9 mouse cellular contexts compared by ENCODE assay signal in the genomic region with DNA sequence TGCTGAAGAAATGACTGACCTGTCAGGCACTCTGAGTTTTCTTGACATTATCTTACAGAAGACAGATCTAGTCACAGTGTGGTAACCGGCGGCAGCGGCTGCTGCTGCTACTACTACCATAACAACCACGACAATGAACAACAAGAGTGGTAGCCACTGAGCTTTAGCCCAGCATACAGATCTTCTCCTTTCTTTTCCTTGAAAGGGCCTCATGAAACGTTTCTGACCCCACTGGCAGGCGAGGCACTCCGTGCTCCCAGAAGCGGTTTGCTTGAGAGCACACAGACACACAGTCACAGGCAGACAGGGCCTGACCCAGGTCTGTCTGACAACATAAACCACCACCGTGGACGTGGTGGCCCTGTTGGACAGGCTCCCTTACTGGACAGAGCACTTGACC. TPM values are rescaled to one million over a fixed set of nuclear protein-coding genes. Genes with fewer than 3 reads are reported as not detected.
A peak's percentile ranks its signal among the peaks of the same experiment; 100 is the strongest.
DNase-seq lines count a peak whose midpoint lies in the region; ATAC-seq lines count a peak whose summit lies in the region.
"Had no signal": no experiment of that assay in that cellular context is flagged by ENCODE, and none has a peak within 500 bp of the region (broad histone marks: within the 10 kb centered on the region; RNA-seq: fewer than 3 reads in every experiment).

No protein-coding gene starts in this region.

- H3K9ac ChIP-seq in intestine, embryonic 16.5 days (ENCODE audit: low read depth, low read length) = peak overlapping the region; percentile 41
- no peak overlapping the region for H3K9ac ChIP-seq in intestine, embryonic 15.5 days

- peak; percentile 26 for DNase-seq in Muller cell, postnatal 12 days (ENCODE audit: inconsistent ontology term)
- DNase-seq in hindbrain, embryonic 10.5 days (ENCODE audit: low spot score) = peak; percentile 29
- peak; percentile 47 for DNase-seq in naive thymus-derived CD4-positive, alpha-beta T cell, adult 2 months (ENCODE audit: low read depth)
- DNase-seq in layer of hippocampus, adult 9-10 months (ENCODE audit: low spot score) = no peak
- DNase-seq in urinary bladder, postnatal 25 days (ENCODE audit: low spot score) = no peak

- no peaks in the 10 kb centered on the region for H3K9me3 ChIP-seq in intestine, embryonic 16.5 days (ENCODE audit: control insufficient read depth, low read length)
- no peaks in the 10 kb centered on the region for H3K9me3 ChIP-seq in intestine, embryonic 15.5 days
- no peaks in the 10 kb centered on the region for H3K9me3 ChIP-seq in hindbrain, embryonic 10.5 days

- H3K4me3 ChIP-seq in intestine, embryonic 16.5 days (ENCODE audit: low read length) = no peak overlapping the region
- no peak overlapping the region for H3K4me3 ChIP-seq in intestine, embryonic 15.5 days (replicated peaks)
- no peak overlapping the region for H3K4me3 ChIP-seq in hindbrain, embryonic 10.5 days

- no peak for ATAC-seq in intestine, embryonic 16.5 days
- no peak for ATAC-seq in intestine, embryonic 15.5 days
- no peak for ATAC-seq in inflammation-experienced regulatory T-cells, adult 6 months

- H3K27ac ChIP-seq in intestine, embryonic 16.5 days (ENCODE audit: low read length) = no peak overlapping the region
- no peak overlapping the region for H3K27ac ChIP-seq in intestine, embryonic 15.5 days
- peak overlapping the region; percentile 82 for H3K27ac ChIP-seq in hindbrain, embryonic 10.5 days

- H3K27me3 ChIP-seq in intestine, embryonic 16.5 days (replicated peaks; ENCODE audit: control insufficient read depth, insufficient read depth, low read length) = no peaks in the 10 kb centered on the region
- no peaks in the 10 kb centered on the region for H3K27me3 ChIP-seq in intestine, embryonic 15.5 days (replicated peaks)
- no peaks in the 10 kb centered on the region for H3K27me3 ChIP-seq in hindbrain, embryonic 10.5 days (ENCODE audit: insufficient read depth, poor library complexity, severe bottlenecking)

- peaks cover 31% of the 10 kb centered on the region for H3K4me1 ChIP-seq in intestine, embryonic 16.5 days (ENCODE audit: control insufficient read depth, insufficient read depth, low read length)
- peaks cover 32% of the 10 kb centered on the region for H3K4me1 ChIP-seq in intestine, embryonic 15.5 days (replicated peaks)
- peaks cover 71% of the 10 kb centered on the region for H3K4me1 ChIP-seq in hindbrain, embryonic 10.5 days (replicated peaks)

- H3K4me2 ChIP-seq in intestine, embryonic 16.5 days (ENCODE audit: low read depth, low read length) = no peak overlapping the region
- no peak overlapping the region for H3K4me2 ChIP-seq in intestine, embryonic 15.5 days (replicated peaks)

- H3K36me3 ChIP-seq in intestine, embryonic 16.5 days (ENCODE audit: control insufficient read depth, insufficient read depth, low read length) = no peaks in the 10 kb centered on the region
- H3K36me3 ChIP-seq in intestine, embryonic 15.5 days = no peaks in the 10 kb centered on the region
- no peaks in the 10 kb centered on the region for H3K36me3 ChIP-seq in hindbrain, embryonic 10.5 days

- 59% methylated on average over 10 of the region's 10 CpGs for WGBS in intestine, embryonic 16.5 days
- 54% methylated on average over 10 of the region's 10 CpGs for WGBS in intestine, embryonic 15.5 days
- WGBS in hindbrain, embryonic 10.5 days = 39% methylated on average over 10 of the region's 10 CpGs

RNA-seq across cellular contexts. Expression of gene Map3k14, which starts 3.7 kb away (rescaled TPM):
- 3.1 TPM in 2 replicates for polyA plus RNA-seq in intestine, embryonic 16.5 days (2015; fragmentation: Nextera tagmentation; extraction: Ambion mirVana)
- polyA plus RNA-seq in intestine, embryonic 15.5 days (2015; fragmentation: Nextera tagmentation; extraction: Ambion mirVana) = 2.9 and 3.6 TPM in 2 replicates
- polyA plus RNA-seq in hindbrain, embryonic 10.5 days (2016; fragmentation: Nextera tagmentation; extraction: Ambion mirVana) = 3.9 and 4.2 TPM in 2 replicates
- 10 to 100 TPM; 19.9 to 41.4 (median 31.4) TPM for polyA plus RNA-seq in inflammation-experienced regulatory T-cells, adult 6 months (2017; shearing (Covaris generic))

RNA-seq across cellular contexts. Expression of gene Spata32, which starts 45.3 kb away (rescaled TPM):
- not detected in 2 replicates for polyA plus RNA-seq in intestine, embryonic 16.5 days (2015; fragmentation: Nextera tagmentation; extraction: Ambion mirVana)
- polyA plus RNA-seq in intestine, embryonic 15.5 days (2015; fragmentation: Nextera tagmentation; extraction: Ambion mirVana) = not detected in 2 replicates
- not detected in 2 replicates for polyA plus RNA-seq in hindbrain, embryonic 10.5 days (2016; fragmentation: Nextera tagmentation; extraction: Ambion mirVana)
- not detected for polyA plus RNA-seq in inflammation-experienced regulatory T-cells, adult 6 months (2017; shearing (Covaris generic))
- polyA plus RNA-seq: liver, embryonic 16.5 days had no signal

RNA-seq across cellular contexts. Expression of gene 1700023F06Rik, which starts 55.2 kb away (rescaled TPM):
- polyA plus RNA-seq in intestine, embryonic 16.5 days (2015; fragmentation: Nextera tagmentation; extraction: Ambion mirVana) = 0.57 and 0.83 TPM in 2 replicates
- polyA plus RNA-seq in intestine, embryonic 15.5 days (2015; fragmentation: Nextera tagmentation; extraction: Ambion mirVana) = 0.73 and 1.0 TPM in 2 replicates
- polyA plus RNA-seq in hindbrain, embryonic 10.5 days (2016; fragmentation: Nextera tagmentation; extraction: Ambion mirVana) = 0.24 and 0.27 TPM in 2 replicates
- not detected for polyA plus RNA-seq in inflammation-experienced regulatory T-cells, adult 6 months (2017; shearing (Covaris generic))
- polyA plus RNA-seq: liver, embryonic 16.5 days had no signal

Comparison
In these comparisons a context has a peak if more than half of its experiments do, and no peak if none do; other contexts are left out.
1. DNase-seq: peak in Muller cell, postnatal 12 days (single experiment), hindbrain, embryonic 10.5 days (single experiment) and naive thymus-derived CD4-positive, alpha-beta T cell, adult 2 months (single experiment); none in layer of hippocampus, adult 9-10 months (single experiment) and urinary bladder, postnatal 25 days (single experiment).